Mouse (Mus musculus) liver, adult 2 months (tissue): ENCODE measurements at regions not wholly inside any gene's neighbourhood (a gene's known extent, or its start where the extent isn't known, plus 50 kb on each side); places are given as distances from the start of the nearest gene placed in this dataset.

Experiments used
- CTCF ChIP-seq: fragments of 200-500 bp; IDR thresholded peaks from 2 replicates; pipeline ENCODE4 v1.5.1; 2011; ENCODE audit warnings: low read depth, low read length, control low read depth
- POLR2A ChIP-seq: fragments of 200-500 bp; IDR thresholded peaks from 2 replicates; pipeline ENCODE4 v1.6.1; 2011; ENCODE audit warnings: low read length, control low read depth; ENCODE audit not compliant: insufficient read depth; ENCODE audit errors: extremely low read depth

GRCm38 (mm10) chr6:143706451-143706850, 539.4 kb downstream of the Etnk1 start:
- TF ChIP-seq POLR2A: no peak
- TF ChIP-seq CTCF: no peak
